Mouse (Mus musculus) liver, postnatal 0 days (tissue): ENCODE data around the gene Ndrg3. TPM values are rescaled to one million over a fixed set of nuclear protein-coding genes. Genes with fewer than 3 reads are reported as not detected.

Experiments used
- ATAC-seq: fragments of 200-750 bp; cut with Nextera tagmentation; 2 replicates; pipeline ENCODE4 v1.8.0; 2017; ENCODE audit warnings: mild to moderate bottlenecking, moderate library complexity
- DNase-seq: peaks from one replicate; pipeline ENCODE4 v3.0.0-alpha.2; 2016
- H3K27ac ChIP-seq: fragments of 300-500 bp; sonication (generic); 2 replicates; pipeline ENCODE4 v1.5.1; 2014; ENCODE audit warnings: antibody characterized with exemption, moderate library complexity, mild to moderate bottlenecking, low read depth
- H3K27me3 ChIP-seq: fragments of 300-500 bp; sonication (generic); 2 replicates; pipeline ENCODE4 v1.6.1; 2014; ENCODE audit warnings: low read length, control low read depth, mixed read lengths; ENCODE audit not compliant: insufficient read depth
- H3K36me3 ChIP-seq: fragments of 300-500 bp; sonication (generic); replicated peaks from 2 replicates; pipeline ENCODE4 v1.6.1; 2014; ENCODE audit warnings: mild to moderate bottlenecking, control low read depth, low read length, moderate library complexity, mixed read lengths; ENCODE audit not compliant: insufficient read depth
- H3K4me1 ChIP-seq: fragments of 300-500 bp; sonication (generic); 2 replicates; pipeline ENCODE4 v1.6.1; 2014; ENCODE audit warnings: antibody characterized with exemption, mild to moderate bottlenecking, control low read depth; ENCODE audit not compliant: insufficient read depth
- H3K4me2 ChIP-seq: fragments of 300-500 bp; sonication (generic); 2 replicates; pipeline ENCODE4 v1.6.1; 2014; ENCODE audit warnings: low read depth, mild to moderate bottlenecking, low read length, moderate library complexity, mixed read lengths
- H3K4me3 ChIP-seq: fragments of 300-500 bp; sonication (generic); 2 replicates; pipeline ENCODE4 v1.5.1; 2014; ENCODE audit warnings: low read depth, low read length
- H3K9ac ChIP-seq: fragments of 300-500 bp; sonication (generic); replicated peaks from 2 replicates; pipeline ENCODE4 v1.6.1; 2014; ENCODE audit warnings: mild to moderate bottlenecking, moderate library complexity
- H3K9me3 ChIP-seq: fragments of 300-500 bp; sonication (generic); 2 replicates; pipeline ENCODE4 v1.6.1; 2016; ENCODE audit warnings: mild to moderate bottlenecking, control low read depth, low read length, mixed read lengths
- CTCF ChIP-seq: sonication (generic); IDR thresholded peaks from 2 replicates; pipeline ENCODE4 v1.5.1; 2016; ENCODE audit warnings: antibody characterized with exemption, low read depth
- EP300 ChIP-seq: IDR thresholded peaks from 2 replicates; pipeline ENCODE4 v1.6.1; 2016; ENCODE audit warnings: antibody characterized with exemption, low read depth, mild to moderate bottlenecking
- WGBS: fragments of 180-500 bp; shearing (Covaris S2); extraction: QIAGEN DNeasy Blood & Tissue Kit; methylation state at CpG from one replicate; pipeline ENCODE4 v1.1.7; 2014; ENCODE audit not compliant: insufficient replicate concordance; 5-methylcytosine and 5-hydroxymethylcytosine counted together
- polyA plus RNA-seq: library from polyadenylated mRNA; unstranded; fragments of >200 nt; fragmentation: Nextera tagmentation; extraction: Ambion mirVana; gene quantifications from 2 replicates; pipeline ENCODE4 v1.2.1, GENCODE M21; 2015

Ndrg3 gene
- polyA plus RNA-seq, 1 experiment from 2014 or later, result 11.3 TPM

DNA sequence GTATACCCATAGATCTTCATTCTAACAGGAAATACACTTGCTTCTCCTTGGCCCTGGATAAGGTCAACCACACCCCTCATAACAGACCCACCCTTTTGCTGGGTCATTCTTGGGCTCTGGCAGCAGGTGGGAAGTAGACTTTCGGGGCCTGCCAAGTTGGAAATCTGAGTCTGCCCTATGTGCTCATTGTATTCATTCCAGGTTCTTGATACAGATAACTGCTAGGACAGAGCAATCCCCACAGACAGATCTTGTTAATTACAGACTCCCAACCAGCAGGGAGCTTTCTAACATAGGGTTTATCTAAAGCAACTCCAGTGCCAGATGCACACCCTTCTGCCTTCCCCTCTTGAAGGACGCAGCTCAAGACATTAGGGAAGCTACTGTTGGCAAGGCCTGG lies 9.0 kb downstream of the Ndrg3 start:
- H3K4me1 ChIP-seq, result peaks cover 14% of the 10 kb centered on the region

DNA sequence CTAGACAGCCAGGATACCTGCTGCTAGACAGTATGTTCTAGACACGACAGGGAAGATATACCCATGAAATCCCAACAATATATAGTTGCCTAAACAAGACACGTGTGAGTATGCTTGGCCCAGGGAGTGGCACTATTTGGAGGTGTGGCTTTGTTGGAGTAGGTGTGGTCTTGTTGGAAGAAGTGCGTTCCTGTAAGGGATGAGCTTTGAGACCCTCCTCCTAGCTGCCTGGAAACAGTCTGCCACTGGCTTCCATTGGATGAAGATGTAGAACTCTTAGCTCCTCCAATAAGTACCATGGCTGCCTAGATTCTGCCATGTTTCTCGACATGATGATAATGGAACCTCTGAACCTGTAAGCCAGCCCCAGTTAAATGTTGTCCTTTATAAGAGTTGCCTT lies 10.6 kb downstream of the Ndrg3 start:
- TF ChIP-seq EP300 (no peak), CTCF (no peak)
- Histone ChIP-seq H3K27me3 (no peaks in the 10 kb centered on the region), H3K4me2 (no peak overlapping the region), H3K27ac (no peak overlapping the region), H3K9me3 (no peaks in the 10 kb centered on the region), H3K4me1 (peaks cover 14% of the 10 kb centered on the region), H3K36me3 (no peaks in the 10 kb centered on the region), H3K4me3 (no peak overlapping the region), H3K9ac (no peak overlapping the region)
- no peak for ATAC-seq
- no peak for DNase-seq
- WGBS, result 71% methylated on average over 4 of the region's 4 CpGs

More for the DNA sequence above, 9.0 kb downstream of the Ndrg3 start:
- Histone ChIP-seq H3K4me3 (no peak overlapping the region), H3K9ac (no peak overlapping the region), H3K9me3 (no peaks in the 10 kb centered on the region), H3K27ac (peak overlapping the region; percentile 69), H3K4me2 (peak overlapping the region; percentile 50), H3K36me3 (no peaks in the 10 kb centered on the region), H3K27me3 (no peaks in the 10 kb centered on the region)
- WGBS, result 48% methylated on average over 2 of the region's 2 CpGs
- DNase-seq (peak; percentile 39), ATAC-seq (peak; percentile 93)
- TF ChIP-seq CTCF (no peak), EP300 (0 out of 2 replicates have a peak, but pooled peaks have one; percentile 29)

DNA sequence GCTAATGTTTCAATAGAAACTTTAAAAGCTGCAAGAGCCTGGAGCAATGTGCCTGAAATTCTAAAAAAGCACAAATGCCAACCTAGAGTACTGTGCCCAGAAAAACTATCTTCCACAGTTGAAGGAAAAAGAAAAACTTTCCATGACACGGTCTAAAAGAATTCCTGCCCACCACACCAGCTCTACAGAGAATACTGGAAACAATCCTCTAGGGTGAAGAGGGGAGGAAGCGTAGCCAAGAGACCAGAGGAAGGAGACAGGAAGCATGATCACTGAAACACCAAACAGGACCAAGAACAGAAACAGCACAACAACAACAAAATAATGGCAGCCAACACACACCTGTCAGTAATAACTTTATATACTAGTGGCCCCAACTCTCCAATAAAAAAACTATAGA lies 11.8 kb downstream of the Ndrg3 start:
- Histone ChIP-seq H3K4me1 (peaks cover 14% of the 10 kb centered on the region), H3K27me3 (no peaks in the 10 kb centered on the region)
- 65% methylated on average over 2 of the region's 2 CpGs for WGBS

DNA sequence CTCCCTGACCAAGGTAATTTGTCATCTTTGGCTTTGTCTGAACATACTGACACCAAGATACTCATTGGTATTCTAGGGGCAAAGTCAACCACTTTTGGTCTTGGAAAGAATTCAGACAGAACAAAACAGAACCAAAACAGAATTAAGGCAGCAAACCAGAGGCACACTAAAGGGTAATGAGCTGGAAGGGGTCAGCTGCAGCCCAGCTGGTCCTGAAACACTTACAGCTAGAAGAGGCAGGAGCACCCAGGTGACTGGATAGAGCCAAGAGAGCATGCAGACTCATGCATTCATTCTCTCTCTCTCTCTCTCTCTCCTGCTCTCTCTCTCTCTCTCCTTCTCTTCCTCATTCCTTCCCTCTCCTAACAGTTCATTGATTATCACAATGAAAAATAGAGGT lies 15.1 kb downstream of the Ndrg3 start:
- Histone ChIP-seq H3K4me2 (no peak overlapping the region), H3K9me3 (no peaks in the 10 kb centered on the region), H3K9ac (no peak overlapping the region), H3K36me3 (no peaks in the 10 kb centered on the region), H3K27me3 (no peaks in the 10 kb centered on the region), H3K4me1 (peaks cover 4% of the 10 kb centered on the region; the same call in 1 of the 2 replicates), H3K4me3 (no peak overlapping the region), H3K27ac (no peak overlapping the region)
- no peak for TF ChIP-seq CTCF
- no peak for TF ChIP-seq EP300
- ATAC-seq (no peak), DNase-seq (no peak)

More for the DNA sequence above, 11.8 kb downstream of the Ndrg3 start:
- no peak for TF ChIP-seq CTCF
- no peak for TF ChIP-seq EP300
- Histone ChIP-seq H3K36me3 (no peaks in the 10 kb centered on the region), H3K9ac (no peak overlapping the region), H3K4me2 (no peak overlapping the region), H3K9me3 (no peaks in the 10 kb centered on the region), H3K27ac (no peak overlapping the region), H3K4me3 (no peak overlapping the region)
- no peak for ATAC-seq
- no peak for DNase-seq

DNA sequence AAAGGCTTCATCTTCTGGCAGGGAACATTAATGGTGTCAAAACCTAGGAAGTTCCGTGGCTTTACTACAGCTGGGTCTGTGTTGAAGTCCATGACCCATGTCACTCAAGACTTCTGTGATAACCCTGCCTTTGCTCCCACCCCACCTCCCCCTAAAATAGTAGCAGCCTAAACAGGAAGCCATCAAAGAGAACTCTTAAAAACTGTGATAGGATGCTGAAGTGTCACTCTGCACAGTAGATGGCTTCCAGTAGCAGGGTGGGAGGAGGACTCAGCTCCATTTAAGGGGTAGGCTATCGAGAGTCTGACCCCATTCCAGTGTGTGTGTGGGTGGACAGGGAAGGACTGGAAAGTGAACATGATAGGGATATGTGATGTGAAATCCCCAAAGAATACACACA lies 16.9 kb downstream of the Ndrg3 start:
- H3K36me3 ChIP-seq, result no peaks in the 10 kb centered on the region
- H3K9me3 ChIP-seq, result no peaks in the 10 kb centered on the region
- no peak overlapping the region for H3K4me2 ChIP-seq
- 43% methylated on average over 2 of the region's 2 CpGs for WGBS
- no peak overlapping the region for H3K27ac ChIP-seq
- DNase-seq (no peak), ATAC-seq (no peak)
- H3K27me3 ChIP-seq, result no peaks in the 10 kb centered on the region
- no peak overlapping the region for H3K9ac ChIP-seq
- TF ChIP-seq CTCF (no peak), EP300 (no peak)
- H3K4me3 ChIP-seq, result no peak overlapping the region
- no peaks in the 10 kb centered on the region for H3K4me1 ChIP-seq

DNA sequence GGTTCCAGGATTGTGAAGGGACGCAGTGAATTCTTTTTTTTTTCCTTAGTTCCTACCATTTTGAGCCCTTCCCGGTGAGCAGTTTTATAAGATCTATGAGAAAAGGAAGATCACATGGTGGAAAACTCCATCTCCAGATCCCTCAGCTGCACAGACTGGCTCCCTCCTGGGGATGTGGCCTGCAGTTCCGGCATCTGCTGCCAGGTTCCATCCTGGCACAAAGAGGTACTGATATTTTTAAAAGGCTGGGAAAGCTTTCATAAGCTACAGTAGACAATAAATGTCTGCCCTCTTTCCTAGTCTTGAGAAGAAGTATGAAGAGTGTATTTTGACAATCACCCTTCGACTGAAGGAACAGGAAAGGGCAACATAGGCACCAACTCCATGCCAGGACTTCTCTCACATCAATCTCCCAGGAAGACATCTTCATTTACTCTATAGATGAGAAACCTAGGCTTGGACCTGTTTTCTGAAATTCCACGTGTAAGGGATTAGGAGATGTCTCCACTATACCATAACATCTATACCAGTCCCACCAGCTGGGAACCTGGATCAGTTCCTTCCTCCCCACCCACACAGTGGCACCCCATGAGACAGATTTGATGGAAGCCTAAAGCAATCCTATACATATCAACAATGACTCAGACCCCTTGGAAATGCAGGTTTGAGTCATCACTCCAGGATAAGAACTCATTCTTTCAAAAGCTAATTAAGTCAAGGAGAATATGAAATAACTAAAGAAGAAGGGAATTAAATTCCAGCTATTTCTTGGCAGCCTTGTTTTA lies 18.3 kb downstream of the Ndrg3 start:
- ATAC-seq (no peak), DNase-seq (no peak)
- 87% methylated on average over 5 of the region's 5 CpGs for WGBS
- H3K4me3 ChIP-seq, result no peak overlapping the region
- H3K9me3 ChIP-seq, result no peaks in the 10 kb centered on the region
- no peak overlapping the region for H3K4me2 ChIP-seq
- H3K27ac ChIP-seq, result no peak overlapping the region
- no peak overlapping the region for H3K9ac ChIP-seq
- TF ChIP-seq CTCF (no peak), EP300 (no peak)
- H3K27me3 ChIP-seq, result no peaks in the 10 kb centered on the region
- H3K4me1 ChIP-seq, result no peaks in the 10 kb centered on the region
- H3K36me3 ChIP-seq, result no peaks in the 10 kb centered on the region
